In the genomic region with DNA sequence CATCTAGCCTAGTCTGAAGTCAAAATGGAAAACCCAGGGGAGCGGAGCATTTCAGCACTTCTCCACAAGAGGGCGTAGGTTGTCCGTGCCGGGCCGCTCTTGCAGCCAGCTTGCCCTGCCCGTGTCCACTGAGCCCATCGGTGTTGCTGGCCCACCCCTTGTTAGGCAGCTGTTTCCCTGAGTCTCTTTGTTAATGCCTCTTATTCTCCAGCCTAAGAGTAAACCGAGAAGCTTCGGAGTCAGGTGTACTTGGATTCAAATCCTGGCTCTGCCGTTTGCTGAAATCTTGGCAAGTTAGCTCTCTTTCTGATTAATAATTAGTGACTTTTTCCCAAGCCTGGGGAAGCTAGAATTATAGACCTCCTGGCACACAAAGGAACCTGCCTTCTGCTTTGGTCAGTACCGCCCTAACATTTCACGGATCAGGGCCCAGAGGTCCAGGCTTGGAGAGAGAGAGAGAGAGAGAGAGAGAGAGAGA, we compare ENCODE assay signal across 8 mouse cellular contexts. TPM values are rescaled to one million over a fixed set of nuclear protein-coding genes. Genes with fewer than 3 reads are reported as not detected.
DNase-seq lines count a peak whose midpoint lies in the region; ATAC-seq and TF ChIP-seq lines count a peak whose summit lies in the region.

No protein-coding gene starts in this region.

- H3K4me3 ChIP-seq in forebrain, embryonic 12.5 days (replicated peaks), result 0 out of 2 replicates have a peak overlapping the region, but pooled peaks have one; percentile 8
- H3K4me3 ChIP-seq in heart, postnatal 0 days (ENCODE audit: low read depth, low read length), result no peak overlapping the region
- H3K4me3 ChIP-seq in liver, embryonic 16.5 days (ENCODE audit: low read depth, low read length), result peak overlapping the region; percentile 39
- H3K4me3 ChIP-seq in neural tube, embryonic 13.5 days, result no peak overlapping the region; the same call in 1 of the 2 replicates
- H3K4me3 ChIP-seq in testis, adult 2 months (ENCODE audit: control insufficient read depth, low read depth, low read length), result peak overlapping the region; percentile 49

- 0 out of 2 replicates have a peak overlapping the region, but pooled peaks have one; percentile 12 for H3K9ac ChIP-seq in forebrain, embryonic 12.5 days
- H3K9ac ChIP-seq in heart, postnatal 0 days (replicated peaks; ENCODE audit: low read depth, low read length), result no peak overlapping the region
- no peak overlapping the region for H3K9ac ChIP-seq in liver, embryonic 16.5 days (ENCODE audit: low read depth, low read length)
- 0 out of 2 replicates have a peak overlapping the region, but pooled peaks have one; percentile 12 for H3K9ac ChIP-seq in neural tube, embryonic 13.5 days

- no peak for TF ChIP-seq POLR2A in testis, adult 2 months (IDR thresholded peaks at IDR 0.05; ENCODE audit: control insufficient read depth, low read depth, low read length)

- peak; percentile 95 for TF ChIP-seq CTCF in heart, postnatal 0 days (IDR thresholded peaks at IDR 0.05; ENCODE audit: low read depth)
- TF ChIP-seq CTCF in testis, adult 2 months (IDR thresholded peaks at IDR 0.05; ENCODE audit: control insufficient read depth, insufficient read depth, insufficient replicate concordance, low read depth, low read length), result peak; percentile 90

- peak; percentile 78 for DNase-seq in CD4-positive, CD25-positive, alpha-beta regulatory T cell, adult 2 months (ENCODE audit: low read depth, low spot score)
- peak; percentile 51 for DNase-seq in c-Kit-positive CD71-positive TER-119-negative erythroid progenitor cells, embryonic 14.5 days (ENCODE audit: low read depth)
- DNase-seq in heart, postnatal 0 days (ENCODE audit: low spot score), result peak; percentile 71
- DNase-seq in kidney, postnatal 36 days, result peak; percentile 88

- H3K36me3 ChIP-seq in forebrain, embryonic 12.5 days (replicated peaks), result no peaks in the 10 kb centered on the region
- no peaks in the 10 kb centered on the region for H3K36me3 ChIP-seq in heart, postnatal 0 days (replicated peaks; ENCODE audit: control insufficient read depth, insufficient read depth, low read length)
- H3K36me3 ChIP-seq in liver, embryonic 16.5 days (ENCODE audit: control insufficient read depth, insufficient read depth), result no peaks in the 10 kb centered on the region
- H3K36me3 ChIP-seq in neural tube, embryonic 13.5 days, result no peaks in the 10 kb centered on the region
- no peaks in the 10 kb centered on the region for H3K36me3 ChIP-seq in testis, adult 2 months (ENCODE audit: control insufficient read depth, insufficient read depth, low read length)

- 2% methylated on average over 12 of the region's 12 CpGs for WGBS in forebrain, embryonic 12.5 days
- WGBS in heart, postnatal 0 days, result 9% methylated on average over 12 of the region's 12 CpGs
- WGBS in liver, embryonic 16.5 days (ENCODE audit: insufficient replicate concordance), result 12% methylated on average over 12 of the region's 12 CpGs
- WGBS in neural tube, embryonic 13.5 days, result 3% methylated on average over 12 of the region's 12 CpGs

- H3K27me3 ChIP-seq in forebrain, embryonic 12.5 days, result no peaks in the 10 kb centered on the region
- no peaks in the 10 kb centered on the region for H3K27me3 ChIP-seq in heart, postnatal 0 days (ENCODE audit: control insufficient read depth, insufficient read depth, low read length)
- H3K27me3 ChIP-seq in liver, embryonic 16.5 days (ENCODE audit: control insufficient read depth, insufficient read depth, low read depth, low read length), result no peaks in the 10 kb centered on the region
- H3K27me3 ChIP-seq in neural tube, embryonic 13.5 days, result no peaks in the 10 kb centered on the region
- H3K27me3 ChIP-seq in testis, adult 2 months (ENCODE audit: control insufficient read depth, insufficient read depth, low read length), result no peaks in the 10 kb centered on the region

- TF ChIP-seq EP300 in heart, postnatal 0 days (IDR thresholded peaks at IDR 0.05; ENCODE audit: low read depth), result no peak

- ATAC-seq in forebrain, embryonic 12.5 days (ENCODE audit: low FRiP score), result peak; percentile 93
- ATAC-seq in heart, postnatal 0 days (ENCODE audit: insufficient read depth, low read depth), result peak; percentile 84
- 0 out of 2 replicates have a peak, but pooled peaks have one; percentile 27 for ATAC-seq in liver, embryonic 16.5 days (ENCODE audit: low read depth)
- peak; percentile 93 for ATAC-seq in neural tube, embryonic 13.5 days (ENCODE audit: low read depth)

- peak overlapping the region; percentile 66 for H3K27ac ChIP-seq in forebrain, embryonic 12.5 days
- no peak overlapping the region for H3K27ac ChIP-seq in heart, postnatal 0 days (ENCODE audit: low read depth)
- no peak overlapping the region for H3K27ac ChIP-seq in liver, embryonic 16.5 days (ENCODE audit: low read length)
- H3K27ac ChIP-seq in neural tube, embryonic 13.5 days (replicated peaks), result peak overlapping the region; percentile 49; the same call in 1 of the 2 replicates
- no peak overlapping the region for H3K27ac ChIP-seq in testis, adult 2 months (ENCODE audit: control insufficient read depth, insufficient read depth, low read depth, low read length)

- H3K4me2 ChIP-seq in forebrain, embryonic 12.5 days, result peak overlapping the region; percentile 43
- peak overlapping the region; percentile 34; the same call in 1 of the 2 replicates for H3K4me2 ChIP-seq in heart, postnatal 0 days (ENCODE audit: low read depth, low read length)
- H3K4me2 ChIP-seq in liver, embryonic 16.5 days (ENCODE audit: low read depth, low read length), result peak overlapping the region; percentile 32
- peak overlapping the region; percentile 43 for H3K4me2 ChIP-seq in neural tube, embryonic 13.5 days

- H3K9me3 ChIP-seq in forebrain, embryonic 12.5 days, result no peaks in the 10 kb centered on the region
- no peaks in the 10 kb centered on the region for H3K9me3 ChIP-seq in heart, postnatal 0 days (replicated peaks; ENCODE audit: control insufficient read depth, low read length)
- no peaks in the 10 kb centered on the region for H3K9me3 ChIP-seq in liver, embryonic 16.5 days (replicated peaks; ENCODE audit: control insufficient read depth, low read length)
- no peaks in the 10 kb centered on the region for H3K9me3 ChIP-seq in neural tube, embryonic 13.5 days

- peaks cover 14% of the 10 kb centered on the region for H3K4me1 ChIP-seq in forebrain, embryonic 12.5 days
- no peaks in the 10 kb centered on the region for H3K4me1 ChIP-seq in heart, postnatal 0 days (ENCODE audit: control insufficient read depth, insufficient read depth)
- peaks cover 10% of the 10 kb centered on the region for H3K4me1 ChIP-seq in liver, embryonic 16.5 days (ENCODE audit: control insufficient read depth, low read depth, low read length)
- H3K4me1 ChIP-seq in neural tube, embryonic 13.5 days (replicated peaks), result peaks cover 12% of the 10 kb centered on the region
- peaks cover 11% of the 10 kb centered on the region for H3K4me1 ChIP-seq in testis, adult 2 months (ENCODE audit: control insufficient read depth, insufficient read depth, low read length)

RNA-seq across cellular contexts. Expression of a gene that starts 14.0 kb away (rescaled TPM):
- polyA plus RNA-seq in forebrain, embryonic 12.5 days (2016; fragmentation: Nextera tagmentation; extraction: Ambion mirVana), result 355 and 396 TPM in 2 replicates
- 83.8 and 130 TPM in 2 replicates for total RNA-seq in heart, postnatal 0 days (2014; rRNA removed; ENCODE audit: low replicate concordance)
- 346 and 349 TPM in 2 replicates for polyA plus RNA-seq in heart, postnatal 0 days (2015; fragmentation: Nextera tagmentation; extraction: Ambion mirVana)
- 110 and 114 TPM in 2 replicates for polyA plus RNA-seq in liver, embryonic 16.5 days (2015; fragmentation: Nextera tagmentation; extraction: Ambion mirVana)
- 428 and 458 TPM in 2 replicates for polyA plus RNA-seq in neural tube, embryonic 13.5 days (2015; fragmentation: Nextera tagmentation; extraction: Ambion mirVana)
- 20.1 and 28.9 TPM in 2 replicates for polyA plus RNA-seq in testis, adult 2 months (2012; rRNA removed)

RNA-seq across cellular contexts. Expression of a gene that starts 41.3 kb away (rescaled TPM):
- 27.2 and 32.7 TPM in 2 replicates for polyA plus RNA-seq in forebrain, embryonic 12.5 days (2016; fragmentation: Nextera tagmentation; extraction: Ambion mirVana)
- total RNA-seq in heart, postnatal 0 days (2014; rRNA removed; ENCODE audit: low replicate concordance), result 454 and 460 TPM in 2 replicates
- polyA plus RNA-seq in heart, postnatal 0 days (2015; fragmentation: Nextera tagmentation; extraction: Ambion mirVana), result 255 and 259 TPM in 2 replicates
- polyA plus RNA-seq in liver, embryonic 16.5 days (2015; fragmentation: Nextera tagmentation; extraction: Ambion mirVana), result 163 and 188 TPM in 2 replicates
- 38.4 and 40.4 TPM in 2 replicates for polyA plus RNA-seq in neural tube, embryonic 13.5 days (2015; fragmentation: Nextera tagmentation; extraction: Ambion mirVana)
- 49.9 and 88.6 TPM in 2 replicates for polyA plus RNA-seq in testis, adult 2 months (2012; rRNA removed)

Comparison
In these comparisons a context has a peak if more than half of its experiments do, and no peak if none do; other contexts are left out.
1. ATAC-seq: peak in every context shown above with its lines; median percentile 93 in forebrain, embryonic 12.5 days; 93 in neural tube, embryonic 13.5 days; 84 in heart, postnatal 0 days; 27 in liver, embryonic 16.5 days.
2. H3K27ac ChIP-seq: peak in forebrain, embryonic 12.5 days (single experiment) and neural tube, embryonic 13.5 days (single experiment); none in heart, postnatal 0 days (single experiment), liver, embryonic 16.5 days (single experiment) and testis, adult 2 months (single experiment).
3. H3K4me3 ChIP-seq: peak in forebrain, embryonic 12.5 days (single experiment), liver, embryonic 16.5 days (single experiment) and testis, adult 2 months (single experiment); none in heart, postnatal 0 days (single experiment) and neural tube, embryonic 13.5 days (single experiment).
4. H3K9ac ChIP-seq: peak in forebrain, embryonic 12.5 days (single experiment) and neural tube, embryonic 13.5 days (single experiment); none in heart, postnatal 0 days (single experiment) and liver, embryonic 16.5 days (single experiment).
5. Peak in every context shown above with its lines, with median percentiles within 50 percentile points of each other: DNase-seq and H3K4me2 ChIP-seq.